Mouse (Mus musculus): Measurements from ENCODE around the gene Gm16440.
"Not testable (repeated sequence)": the region's sequence is repeated elsewhere in the genome, so short reads cannot be mapped to it uniquely, and the experiment has no call there.

Gene Gm16440

GRCm38 (mm10) chr14:6390219-6390618 lies at the start of gene Gm16440:
Gene Gm16440, minus strand, starts transcription at chr14:6390319.
- not testable (repeated sequence) for DNase-seq (ENCODE audit: low spot score)

GRCm38 (mm10) chr14:6426766-6427165 lies 36.6 kb upstream of the Gm16440 start:
- peak; percentile 3 for DNase-seq (ENCODE audit: low spot score)

GRCm38 (mm10) chr14:6426353-6426752 lies 36.2 kb upstream of the Gm16440 start:
- not testable (repeated sequence) for DNase-seq (ENCODE audit: low spot score)

- DNase-seq (ENCODE audit: low spot score), result not testable (repeated sequence)
Measured at GRCm38 (mm10) chr14:6412382-6412781, 22.3 kb upstream of the Gm16440 start, which contains the start of gene Gm3591. Gene Gm3591, minus strand, starts transcription at chr14:6412482.

- DNase-seq (ENCODE audit: low spot score), result not testable (repeated sequence)
Measured at GRCm38 (mm10) chr14:6343578-6343977, 46.5 kb downstream of the Gm16440 start, which contains the start of gene Gm3618. Gene Gm3618, minus strand, starts transcription at chr14:6343678.

Data from ovary, postnatal 36 days (tissue).